Mouse (Mus musculus) MEL (cell line): Measurements from ENCODE around the gene Mroh2a. TPM values are rescaled to one million over a fixed set of nuclear protein-coding genes. Genes with fewer than 3 reads are reported as not detected.

Experiments used
- DNase-seq: peaks from one replicate; pipeline ENCODE4 v3.0.0; 2011; ENCODE audit warnings: low read depth, low spot score
- H3K27ac ChIP-seq: 2 replicates; pipeline ENCODE4 v1.5.1; 2012; ENCODE audit warnings: low read depth, mild to moderate bottlenecking, control low read depth, low read length, moderate library complexity; ENCODE audit not compliant: control insufficient read depth
- H3K27me3 ChIP-seq, 2 experiments: fragments of 150-350 bp in 1 of 2; sonication (generic) in 1 of 2; 2 replicates each; pipeline ENCODE4 v1.6.1; 2012; ENCODE audit warnings: low read length in 2 of 2, mild to moderate bottlenecking in 2 of 2, improper control_type of control experiment in 1 of 2, moderate library complexity in 1 of 2; ENCODE audit not compliant: insufficient read depth in 2 of 2, control insufficient read depth in 1 of 2
- H3K36me3 ChIP-seq, 2 experiments: 2 replicates each; pipeline ENCODE4 v1.6.1; 2012 to 2014; ENCODE audit warnings: low read length in 2 of 2, improper control_type of control experiment in 1 of 2, inconsistent platforms in 1 of 2, mild to moderate bottlenecking in 1 of 2; ENCODE audit not compliant: insufficient read depth in 2 of 2, control insufficient read depth in 1 of 2
- H3K4me1 ChIP-seq, 2 experiments: fragments of 150-350 bp in 1 of 2; sonication (generic) in 1 of 2; 2 replicates each; pipeline ENCODE4 v1.6.1; 2012; ENCODE audit warnings: low read length in 2 of 2, improper control_type of control experiment in 1 of 2, mild to moderate bottlenecking in 1 of 2; ENCODE audit not compliant: insufficient read depth in 2 of 2, control insufficient read depth in 1 of 2
- H3K4me3 ChIP-seq, 2 experiments: fragments of 150-350 bp in 1 of 2; sonication (generic) in 1 of 2; 2 replicates each; pipeline ENCODE4 v1.5.1; 2012; ENCODE audit warnings: low read depth in 2 of 2, low read length in 2 of 2, mild to moderate bottlenecking in 2 of 2, moderate library complexity in 2 of 2, control low read depth in 1 of 2, improper control_type of control experiment in 1 of 2; ENCODE audit not compliant: control insufficient read depth in 1 of 2, insufficient read depth in 1 of 2
- H3K79me2 ChIP-seq: 2 replicates; pipeline ENCODE4 v1.6.1; 2012; ENCODE audit warnings: mild to moderate bottlenecking, low read length, moderate library complexity; ENCODE audit not compliant: control insufficient read depth, poor library complexity, insufficient read depth
- H3K9ac ChIP-seq: 2 replicates; pipeline ENCODE4 v1.6.1; 2012; ENCODE audit warnings: low read depth, mild to moderate bottlenecking, control low read depth, low read length, moderate library complexity; ENCODE audit not compliant: control insufficient read depth, poor library complexity, severe bottlenecking
- H3K9me3 ChIP-seq: fragments of 150-350 bp; sonication (generic); replicated peaks from 2 replicates; pipeline ENCODE4 v1.6.1; 2012; ENCODE audit warnings: mild to moderate bottlenecking, low read length, improper control_type of control experiment, moderate library complexity; ENCODE audit not compliant: insufficient read depth
- CHD1 ChIP-seq: IDR thresholded peaks from 2 replicates; pipeline ENCODE4 v1.6.1; 2012; ENCODE audit warnings: low read depth, mild to moderate bottlenecking, inconsistent platforms, low read length, improper control_type of control experiment
- CHD2 ChIP-seq: IDR thresholded peaks from 2 replicates; pipeline ENCODE4 v1.6.1; 2011; ENCODE audit warnings: low read length, improper control_type of control experiment
- E2F4 ChIP-seq: IDR thresholded peaks from 2 replicates; pipeline ENCODE4 v1.6.1; 2011; ENCODE audit warnings: low read depth, low read length, improper control_type of control experiment, borderline replicate concordance
- ELF1 ChIP-seq: IDR thresholded peaks from 2 replicates; pipeline ENCODE4 v1.6.1; 2014; ENCODE audit warnings: low read depth, mild to moderate bottlenecking, inconsistent platforms, low read length, improper control_type of control experiment, moderate library complexity
- GATA1 ChIP-seq: IDR thresholded peaks from 2 replicates; pipeline ENCODE4 v1.6.1; 2011; ENCODE audit warnings: low read depth, low read length, improper control_type of control experiment
- JUND ChIP-seq: IDR thresholded peaks from 2 replicates; pipeline ENCODE4 v1.6.1; 2011; ENCODE audit warnings: low read depth, mild to moderate bottlenecking, improper control_type of control experiment, low read length
- MAFK ChIP-seq: IDR thresholded peaks from 2 replicates; pipeline ENCODE4 v1.6.1; 2011; ENCODE audit warnings: low read depth, mild to moderate bottlenecking, low read length, improper control_type of control experiment, borderline replicate concordance
- MAX ChIP-seq: IDR thresholded peaks from 2 replicates; pipeline ENCODE4 v1.6.1; 2011; ENCODE audit warnings: low read length, improper control_type of control experiment
- MAZ ChIP-seq: IDR thresholded peaks from 2 replicates; pipeline ENCODE4 v1.6.1; 2012; ENCODE audit warnings: low read depth, mild to moderate bottlenecking, inconsistent platforms, low read length, improper control_type of control experiment
- NRF1 ChIP-seq: IDR thresholded peaks from 2 replicates; pipeline ENCODE4 v1.6.1; 2014; ENCODE audit warnings: low read depth, mild to moderate bottlenecking, inconsistent platforms, low read length, improper control_type of control experiment, moderate library complexity; ENCODE audit not compliant: poor library complexity, insufficient read depth, severe bottlenecking
- POLR2AphosphoS2 ChIP-seq: IDR thresholded peaks from 2 replicates; pipeline ENCODE4 v1.6.1; 2011; ENCODE audit warnings: low read length, improper control_type of control experiment
- RCOR1 ChIP-seq: IDR thresholded peaks from 2 replicates; pipeline ENCODE4 v1.6.1; 2012; ENCODE audit warnings: low read depth, mild to moderate bottlenecking, inconsistent platforms, low read length, improper control_type of control experiment
- SIN3A ChIP-seq: IDR thresholded peaks from 2 replicates; pipeline ENCODE4 v1.6.1; 2012; ENCODE audit warnings: low read length, improper control_type of control experiment, inconsistent platforms
- TCF12 ChIP-seq: IDR thresholded peaks from 2 replicates; pipeline ENCODE4 v1.6.1; 2014; ENCODE audit warnings: low read depth, mild to moderate bottlenecking, inconsistent platforms, low read length, improper control_type of control experiment, moderate library complexity
- UBTF ChIP-seq: IDR thresholded peaks from 2 replicates; pipeline ENCODE4 v1.6.1; 2012; ENCODE audit warnings: low read depth, mild to moderate bottlenecking, inconsistent platforms, low read length, improper control_type of control experiment, moderate library complexity, borderline replicate concordance; ENCODE audit not compliant: insufficient read depth
- ZKSCAN1 ChIP-seq: IDR thresholded peaks from 2 replicates; pipeline ENCODE4 v1.6.1; 2012; ENCODE audit warnings: low read depth, mild to moderate bottlenecking, inconsistent platforms, low read length, improper control_type of control experiment, moderate library complexity
- ZNF384 ChIP-seq: IDR thresholded peaks from 2 replicates; pipeline ENCODE4 v1.6.1; 2012; ENCODE audit warnings: low read depth, mild to moderate bottlenecking, inconsistent platforms, low read length, improper control_type of control experiment
- polyA plus RNA-seq, 2 experiments: library from polyadenylated mRNA; stranded (reverse) in 1 of 2; unstranded in 1 of 2; fragments of >175 nt in 1 of 2; fragments of >200 nt in 1 of 2; gene quantifications; 2 replicates each; pipeline versions ENCODE4 v1.2.1 to v1.2.4; 2012; ENCODE audit warnings: low replicate concordance in 2 of 2, low read depth in 1 of 2; ENCODE audit not compliant: insufficient read length in 2 of 2, insufficient read depth in 1 of 2, missing spikeins in 1 of 2
- total RNA-seq: library from RNA; depleted of rRNA; stranded (reverse); fragments of 300-350 nt; gene quantifications from 2 replicates; pipeline ENCODE4 v1.2.3, GENCODE M21; 2012

Gene Mroh2a
- total and polyA plus RNA-seq, 3 experiments, result 0.27 to 2.5 TPM; not detected in 1

GRCm38 (mm10) chr1:88232664-88233380 is 6.0 kb downstream of the Mroh2a start:
- H3K9ac ChIP-seq, result no peak overlapping the region
- H3K27me3 ChIP-seq, result no peaks in the 10 kb centered on the region
- TF ChIP-seq GATA1 (no peak), UBTF (no peak), TCF12 (no peak)
- no peaks in the 10 kb centered on the region for H3K79me2 ChIP-seq
- no peak for DNase-seq
- no peaks in the 10 kb centered on the region for H3K36me3 ChIP-seq
- no peaks in the 10 kb centered on the region for H3K4me1 ChIP-seq
- H3K27ac ChIP-seq, result no peak overlapping the region
- H3K4me3 ChIP-seq, result no peak overlapping the region
- no peaks in the 10 kb centered on the region for H3K9me3 ChIP-seq

DNA sequence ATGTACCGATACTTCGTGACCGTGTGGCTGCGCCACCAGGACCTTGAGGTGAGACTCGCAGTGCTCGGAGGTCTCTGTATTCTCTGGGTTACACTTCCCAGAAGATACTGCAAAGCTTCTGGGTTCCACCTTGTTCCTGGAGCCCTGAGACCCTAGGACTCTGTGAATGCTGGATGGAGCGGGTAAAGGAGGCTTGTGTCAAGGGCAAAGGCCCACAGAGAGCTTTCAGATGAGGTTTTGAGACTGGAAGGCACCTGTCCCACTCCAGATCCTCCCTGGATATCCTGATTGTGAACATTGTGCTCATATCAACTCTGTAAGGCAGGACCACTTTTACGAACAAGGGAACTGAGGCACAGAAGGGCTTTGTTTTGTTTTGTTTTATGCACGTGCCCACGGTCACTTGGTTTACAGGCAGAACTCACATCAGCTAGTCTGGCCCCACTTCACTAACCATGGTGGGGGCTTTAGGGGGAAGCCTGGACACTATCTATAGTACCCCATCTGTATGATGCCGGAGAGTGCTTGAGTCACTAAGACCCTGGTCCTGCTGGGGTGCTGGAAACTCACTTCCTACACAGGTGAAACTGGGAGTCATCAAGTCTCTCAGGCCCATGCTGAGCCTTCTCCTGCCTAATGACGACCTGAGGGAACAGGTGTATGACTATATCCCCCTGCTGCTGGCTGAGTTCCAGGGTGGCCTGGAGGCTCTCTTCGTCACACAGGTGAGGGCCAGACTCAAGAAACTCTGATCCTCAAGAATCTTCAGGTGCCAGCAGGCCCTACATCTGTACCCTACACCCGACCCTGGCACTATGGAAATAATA is 6.8 kb downstream of the Mroh2a start:
- H3K36me3 ChIP-seq, result no peaks in the 10 kb centered on the region
- no peak for TF ChIP-seq CHD1
- no peak for TF ChIP-seq MAZ
- no peak for TF ChIP-seq NRF1
- no peak for TF ChIP-seq GATA1
- no peak for TF ChIP-seq CHD2
- no peak for TF ChIP-seq MAX
- TF ChIP-seq ZKSCAN1, result no peak
- TF ChIP-seq JUND, result no peak
- no peak for TF ChIP-seq MAFK
- no peak for TF ChIP-seq RCOR1
- TF ChIP-seq ZNF384, result no peak
- no peak for TF ChIP-seq ELF1
- TF ChIP-seq POLR2AphosphoS2, result no peak
- no peak for TF ChIP-seq SIN3A
- TF ChIP-seq E2F4, result no peak
- no peak for TF ChIP-seq TCF12
- TF ChIP-seq, all 39 proteins: peak for 0
- H3K4me1 ChIP-seq, result no peaks in the 10 kb centered on the region
- H3K79me2 ChIP-seq, result no peaks in the 10 kb centered on the region
- H3K9ac ChIP-seq, result no peak overlapping the region
- H3K27ac ChIP-seq, result no peak overlapping the region
- DNase-seq, result no peak
- no peaks in the 10 kb centered on the region for H3K9me3 ChIP-seq
- H3K4me3 ChIP-seq, result no peak overlapping the region
- no peaks in the 10 kb centered on the region for H3K27me3 ChIP-seq
